Mouse (Mus musculus) cerebellum, adult 18-20 months (tissue): ENCODE data around the gene Gda.
A peak's percentile ranks its signal among the peaks of the same experiment; 100 is the strongest.

Source experiments
- DNase-seq, 2 experiments: peaks; one replicate each; pipeline ENCODE4 v3.0.0; 2021

Gene Gda

GRCm38 (mm10) chr19:21473345-21473744, at the start of gene Gda:
Gene Gda, minus strand, starts transcription at chr19:21473445.
- DNase-seq = no peak

- no peak for DNase-seq
Observed at GRCm38 (mm10) chr19:21520280-21520679, 47.0 kb upstream of the Gda start.

GRCm38 (mm10) chr19:21510116-21510515, 36.9 kb upstream of the Gda start:
- DNase-seq = peak; percentile 36 to 39

GRCm38 (mm10) chr19:21507561-21508232, 34.5 kb upstream of the Gda start:
- DNase-seq = no peak

GRCm38 (mm10) chr19:21507133-21507532, 33.9 kb upstream of the Gda start:
- DNase-seq = no peak

- DNase-seq = no peak
Observed at GRCm38 (mm10) chr19:21504716-21505115, 31.5 kb upstream of the Gda start.

- no peak for DNase-seq
Observed at GRCm38 (mm10) chr19:21499394-21499983, 26.2 kb upstream of the Gda start.

GRCm38 (mm10) chr19:21495817-21496216, 22.6 kb upstream of the Gda start:
- DNase-seq = no peak

- DNase-seq = no peak
Observed at GRCm38 (mm10) chr19:21493807-21494521, 20.7 kb upstream of the Gda start.

GRCm38 (mm10) chr19:21491391-21491790, 18.1 kb upstream of the Gda start:
- DNase-seq = no peak

GRCm38 (mm10) chr19:21487124-21487944, 14.1 kb upstream of the Gda start:
- no peak for DNase-seq

- DNase-seq = no peak
Observed at GRCm38 (mm10) chr19:21482096-21482495, 8.9 kb upstream of the Gda start.

GRCm38 (mm10) chr19:21481031-21481430, 7.8 kb upstream of the Gda start:
- no peak for DNase-seq

GRCm38 (mm10) chr19:21480053-21480419, 6.8 kb upstream of the Gda start:
- DNase-seq = no peak

- DNase-seq = no peak
Observed at GRCm38 (mm10) chr19:21479183-21480052, 6.2 kb upstream of the Gda start.

GRCm38 (mm10) chr19:21478538-21478937, 5.3 kb upstream of the Gda start:
- DNase-seq = no peak

GRCm38 (mm10) chr19:21477780-21478179, 4.5 kb upstream of the Gda start:
- no peak for DNase-seq

GRCm38 (mm10) chr19:21476782-21477181, 3.5 kb upstream of the Gda start:
- no peak for DNase-seq

GRCm38 (mm10) chr19:21472121-21472780, 994 bp downstream of the Gda start:
- peak; percentile 3 for DNase-seq

GRCm38 (mm10) chr19:21461221-21461960, 11.9 kb downstream of the Gda start:
- DNase-seq = no peak

- no peak for DNase-seq
Observed at GRCm38 (mm10) chr19:21457461-21457860, 15.8 kb downstream of the Gda start.
